Mouse (Mus musculus) kidney, postnatal 4 days (tissue): ENCODE data around the gene Hk2.

ENCODE experiments used
- DNase-seq, 2 experiments: peaks; one replicate each; pipeline ENCODE4 v3.0.0; 2021; ENCODE audit warnings: mixed read lengths in 2 of 2

Gene Hk2

DNA sequence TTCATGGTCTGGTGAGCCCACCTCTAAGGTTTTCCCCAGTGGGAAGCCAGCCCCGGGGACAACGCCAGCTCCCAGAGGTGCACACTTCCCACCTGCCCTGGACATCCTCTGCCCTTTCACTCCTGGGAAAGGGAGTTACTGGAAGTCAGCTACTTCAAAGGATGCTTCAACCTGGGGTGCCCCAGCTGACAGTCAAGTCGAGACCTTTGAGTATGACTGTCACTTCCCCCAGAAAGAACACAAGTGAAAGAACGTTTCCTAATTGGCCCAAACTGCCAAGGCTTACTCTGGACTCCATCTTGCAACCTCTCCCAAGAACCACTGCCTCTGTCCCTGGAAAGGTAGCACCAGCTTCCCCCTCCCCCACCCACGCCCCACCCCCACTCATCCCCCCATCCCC, 4.5 kb downstream of the Hk2 start:
- no peak for DNase-seq

DNA sequence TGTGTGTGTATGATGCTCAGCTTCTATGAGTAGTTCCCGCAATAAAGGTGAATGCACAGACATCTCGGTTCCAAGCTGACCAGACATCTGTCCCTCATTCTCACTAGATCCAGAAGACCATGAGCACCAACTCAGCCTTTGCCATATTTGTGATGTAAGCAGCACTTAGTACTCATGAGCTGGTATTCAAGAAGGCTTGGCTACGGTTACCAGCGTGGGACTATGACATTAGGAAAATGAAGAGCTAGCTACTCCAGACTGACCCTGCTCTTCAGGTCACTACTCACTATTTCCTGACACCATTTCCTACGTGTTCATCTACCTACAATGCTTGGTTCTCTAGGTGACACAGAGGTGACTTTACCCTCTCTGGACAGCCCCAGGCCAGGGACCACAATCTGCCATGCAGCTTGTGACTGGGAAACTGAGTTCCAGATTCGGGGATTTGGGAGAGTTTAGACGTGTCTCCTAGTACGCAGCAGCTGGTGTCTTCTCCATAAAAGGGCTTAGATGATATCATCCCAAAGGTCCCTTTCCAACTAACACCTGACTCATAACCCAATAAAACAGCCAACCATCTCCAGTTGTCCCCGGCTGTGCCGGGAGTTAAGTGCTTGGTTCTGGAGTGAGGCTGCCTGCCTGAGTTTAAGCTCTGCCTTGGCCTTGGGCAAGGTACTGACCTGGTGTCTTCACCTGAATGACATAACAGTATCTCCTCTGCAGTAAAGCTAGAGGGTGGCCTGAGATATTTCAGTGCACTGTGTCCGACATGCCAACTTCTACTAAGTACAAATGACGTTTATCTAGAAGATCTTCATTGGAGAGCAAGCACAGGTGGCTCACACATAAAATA, 6.3 kb downstream of the Hk2 start:
- DNase-seq = no peak

DNA sequence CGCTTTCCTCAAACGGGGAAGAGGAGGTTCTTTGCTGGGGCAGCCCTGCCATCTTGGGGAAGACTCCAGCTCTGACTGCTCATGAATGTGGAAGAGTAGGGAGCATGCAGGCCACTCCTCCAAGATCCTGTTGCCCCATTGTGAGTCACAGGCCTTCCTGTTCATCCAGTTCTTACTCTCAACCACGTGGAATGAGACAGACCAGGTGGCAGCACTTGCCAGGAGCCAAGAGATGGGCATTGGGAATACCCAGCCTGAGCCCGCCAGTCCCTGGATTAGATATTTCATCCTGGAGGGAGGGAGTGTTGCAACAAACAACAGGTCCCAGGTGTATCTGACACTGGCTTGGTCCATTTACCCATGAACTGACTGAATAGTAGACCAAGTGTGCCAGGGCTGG, 7.6 kb downstream of the Hk2 start:
- no peak for DNase-seq

DNA sequence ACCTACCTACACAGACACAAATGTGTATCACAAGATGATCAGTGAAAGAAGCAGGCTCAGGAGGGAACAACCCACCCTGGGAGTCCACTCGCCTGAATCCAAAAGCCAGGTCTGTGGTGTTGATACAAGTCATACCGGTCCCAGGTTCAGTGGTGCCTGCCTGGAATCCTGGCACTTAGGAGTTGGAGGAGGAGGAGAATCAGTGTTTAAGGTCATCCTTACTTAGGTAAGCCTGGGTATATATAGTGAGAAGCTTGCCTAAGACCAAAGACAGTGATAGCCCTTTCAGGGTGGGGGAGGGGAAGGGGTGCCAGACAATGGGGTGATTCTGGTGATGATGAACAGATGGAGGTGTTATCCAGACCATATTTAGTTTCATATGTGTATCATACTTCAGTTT, 9.0 kb downstream of the Hk2 start:
- DNase-seq = no peak

DNA sequence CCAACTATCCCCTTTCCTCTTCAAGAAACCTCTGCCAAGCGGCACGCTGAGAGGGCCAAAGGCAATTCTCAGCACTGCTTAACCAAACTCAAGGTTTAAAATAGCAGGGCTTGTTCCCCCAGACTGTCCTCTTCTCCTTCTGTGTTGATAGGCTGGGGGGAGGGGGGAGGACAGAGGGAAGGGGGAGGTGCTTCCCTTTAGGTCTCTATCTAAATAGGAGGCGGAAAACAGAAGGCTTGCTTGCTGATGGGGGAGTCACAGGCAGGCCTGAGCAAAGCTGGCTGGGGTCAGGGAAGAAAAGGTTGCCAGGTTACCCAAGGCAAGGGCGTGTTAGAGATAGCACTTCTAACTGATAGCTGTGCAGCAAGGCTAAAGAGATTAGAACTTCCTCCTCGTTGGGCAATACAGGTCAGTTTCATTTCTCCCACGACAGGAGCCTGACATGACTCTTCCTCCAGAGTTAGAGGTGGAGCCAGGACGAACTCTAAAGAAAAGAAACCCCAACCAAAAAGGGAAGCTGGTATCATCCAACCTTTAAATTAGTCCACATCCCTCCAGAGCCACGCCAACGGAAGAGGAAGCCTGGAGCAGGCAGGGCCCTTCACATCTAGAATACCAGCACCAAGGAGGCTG, 10.3 kb downstream of the Hk2 start:
- no peak for DNase-seq

DNA sequence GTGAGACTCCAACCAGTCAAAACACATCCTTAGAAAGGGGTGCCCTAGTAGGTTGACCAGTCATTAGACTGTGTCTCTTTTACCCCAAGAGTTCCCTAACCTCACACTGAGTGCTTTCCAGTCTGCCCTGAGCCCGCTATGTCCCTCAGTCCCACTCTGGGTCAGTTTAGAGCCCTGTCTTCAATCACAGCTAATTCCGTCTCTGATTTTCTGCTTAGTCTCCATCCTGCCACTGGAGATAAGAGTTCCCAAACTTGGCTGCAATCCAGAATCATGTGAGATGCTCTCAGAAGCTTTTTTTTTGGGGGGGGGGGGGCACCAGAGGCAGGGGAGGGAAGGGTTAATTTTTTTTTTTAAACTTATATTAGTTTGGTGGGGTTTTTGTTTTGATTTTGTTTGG, 11.5 kb downstream of the Hk2 start:
- DNase-seq = no peak

DNA sequence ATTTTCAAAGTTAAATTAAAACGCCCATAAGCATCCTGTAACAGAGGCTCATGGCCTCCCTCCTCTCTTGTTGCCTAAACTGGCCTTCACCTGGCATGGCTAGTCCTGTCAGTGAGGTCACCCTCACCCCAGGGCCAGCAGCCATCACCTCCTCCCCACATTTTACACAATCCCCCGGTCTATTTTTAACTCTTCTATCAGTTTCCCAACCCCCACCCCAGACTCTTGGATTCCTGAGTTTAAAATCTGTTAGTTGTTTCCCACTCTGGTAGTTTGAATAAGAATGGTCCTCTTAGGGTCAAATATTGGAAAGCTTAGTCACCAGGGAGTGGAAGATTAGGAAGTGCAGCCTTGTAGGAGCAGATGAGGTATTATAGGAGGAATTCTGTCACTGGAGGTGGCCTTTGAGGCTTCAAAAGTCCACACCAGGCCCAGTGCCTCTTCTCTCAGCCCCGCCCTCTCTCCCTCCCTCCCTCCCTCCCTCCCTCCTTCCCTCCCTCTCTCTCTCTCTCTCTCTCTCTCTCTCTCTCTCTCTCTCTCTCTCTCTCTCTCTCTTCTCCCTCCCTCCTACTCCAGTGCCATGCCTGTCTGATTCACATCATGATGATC, 13.4 kb downstream of the Hk2 start:
- no peak for DNase-seq

DNA sequence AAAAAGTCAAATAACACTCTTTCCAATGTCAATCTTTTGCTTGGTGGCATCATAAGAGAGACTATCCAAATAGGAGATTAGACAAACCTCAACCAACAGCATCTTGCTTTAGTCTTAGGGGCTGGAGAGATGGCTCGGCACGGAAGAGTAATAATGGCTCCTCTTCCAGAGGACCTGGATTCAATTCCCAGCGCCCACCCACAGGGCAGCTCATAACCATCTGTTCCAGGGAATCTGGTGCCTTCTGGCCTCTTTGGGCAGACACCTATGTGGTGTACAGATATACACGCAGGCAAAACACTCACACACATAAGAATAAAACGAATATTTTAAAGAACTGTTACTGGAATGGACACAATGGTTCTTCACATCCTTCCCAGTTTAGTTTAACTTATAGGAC, 15.0 kb downstream of the Hk2 start:
- DNase-seq = no peak

DNA sequence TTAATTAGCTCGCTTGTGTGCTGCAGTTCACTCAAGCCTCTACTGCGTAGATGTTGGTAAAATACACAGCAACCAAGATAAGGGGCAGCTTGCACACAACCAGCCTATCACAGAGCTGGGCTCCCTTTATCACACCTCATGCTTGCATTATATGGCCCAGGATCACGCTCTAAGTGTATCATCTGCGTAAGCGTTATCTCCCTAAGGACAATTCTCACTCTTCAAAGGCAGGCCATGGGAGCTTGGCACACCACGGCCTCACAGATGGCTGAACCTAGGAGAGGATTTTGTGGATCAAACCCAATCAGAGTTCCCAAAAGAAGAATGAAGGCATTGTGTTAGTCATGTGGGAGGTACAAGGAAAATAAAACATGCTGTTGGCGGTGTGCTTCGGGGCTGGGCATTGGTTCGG, 17.4 kb downstream of the Hk2 start:
- DNase-seq = no peak

DNA sequence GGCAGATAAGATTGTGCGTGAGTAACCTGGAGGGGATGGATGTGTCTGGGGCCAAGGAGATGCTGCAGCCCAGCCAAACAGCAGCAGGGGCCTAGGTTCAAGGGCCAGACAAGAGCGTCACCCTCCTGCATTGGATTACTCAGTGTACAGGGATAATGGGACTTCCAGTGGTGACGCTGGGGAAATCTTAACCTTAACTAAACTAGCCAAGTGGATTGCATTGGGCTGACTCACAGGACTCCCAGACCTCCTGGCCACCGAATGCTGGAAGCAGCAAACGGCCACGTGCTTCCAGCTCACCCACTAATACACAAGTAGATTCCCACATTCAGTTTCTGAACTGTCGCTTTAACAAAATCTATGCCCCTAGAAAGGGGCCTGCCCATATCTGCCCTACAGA, 18.0 kb downstream of the Hk2 start:
- no peak for DNase-seq

DNA sequence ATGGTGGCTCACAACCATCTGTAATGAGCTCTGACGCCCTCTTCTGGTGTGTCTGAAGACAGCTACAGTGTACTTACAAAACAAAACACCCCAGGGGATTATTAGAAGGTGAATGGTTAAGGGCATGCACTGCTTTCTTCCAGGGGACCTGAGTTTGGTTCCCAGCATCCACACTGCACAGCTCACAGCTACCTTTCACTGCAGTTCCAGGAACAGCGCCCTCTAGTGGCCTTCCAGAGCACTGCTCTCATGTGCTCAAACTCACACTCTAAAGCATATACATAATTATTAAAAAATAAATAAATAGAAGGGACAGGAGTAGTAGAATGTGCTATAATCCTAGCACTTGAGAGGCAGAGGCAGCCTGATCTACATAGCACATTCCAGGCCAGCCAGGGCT, 18.9 kb downstream of the Hk2 start:
- no peak for DNase-seq

DNA sequence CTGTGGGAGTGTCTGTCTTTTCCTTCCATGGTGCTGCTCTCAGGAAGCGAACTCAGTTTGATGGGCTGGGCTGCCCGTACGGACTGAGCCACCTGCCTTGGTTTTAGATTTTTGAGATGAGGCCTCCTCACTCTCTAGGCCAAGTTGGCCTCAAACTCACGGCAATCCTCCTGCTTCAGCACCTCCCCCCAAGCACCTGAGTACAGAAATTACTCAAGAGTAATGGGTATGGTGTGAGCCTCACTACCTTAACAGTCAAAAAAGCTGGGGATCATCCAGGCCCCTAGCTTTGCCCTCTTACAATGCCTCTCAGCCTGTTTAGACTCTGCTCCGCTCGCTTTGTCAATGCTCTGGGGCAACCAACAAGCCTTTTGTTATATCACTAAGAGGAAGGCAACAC, 19.5 kb downstream of the Hk2 start:
- DNase-seq = no peak

DNA sequence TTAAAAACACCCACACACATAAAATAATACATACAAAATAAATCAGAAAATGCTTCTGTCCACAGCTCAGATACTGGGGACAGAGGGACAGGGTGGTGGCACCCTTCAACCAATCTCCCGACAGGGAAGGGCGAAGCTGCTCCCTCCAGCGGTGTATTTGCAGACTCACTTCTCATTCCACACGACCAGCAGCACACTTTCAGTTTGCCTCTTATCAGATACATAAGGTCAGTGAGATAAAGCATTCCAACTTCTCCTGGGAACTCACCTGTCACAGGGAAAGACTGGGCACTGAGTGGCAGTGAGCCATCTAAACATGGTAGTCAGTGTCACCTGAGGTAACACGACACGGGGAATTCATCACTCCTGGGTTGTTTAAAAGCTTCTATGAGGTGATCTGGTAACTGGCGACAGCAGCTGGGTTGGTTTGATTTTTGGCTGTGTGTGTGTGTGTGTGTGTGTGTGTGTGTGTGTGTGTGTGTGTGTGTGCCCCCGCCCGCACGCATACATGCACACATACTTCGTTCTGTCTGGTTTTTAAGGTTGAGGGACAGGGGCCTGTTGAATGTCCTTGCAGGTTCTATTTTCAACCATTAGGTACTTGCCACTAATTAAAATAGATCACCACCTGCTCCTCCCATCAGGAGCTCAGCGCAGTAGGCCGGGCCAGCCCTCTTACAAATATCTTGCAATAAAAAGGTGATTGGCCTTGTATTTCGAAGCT, 20.5 kb downstream of the Hk2 start:
- DNase-seq = no peak

DNA sequence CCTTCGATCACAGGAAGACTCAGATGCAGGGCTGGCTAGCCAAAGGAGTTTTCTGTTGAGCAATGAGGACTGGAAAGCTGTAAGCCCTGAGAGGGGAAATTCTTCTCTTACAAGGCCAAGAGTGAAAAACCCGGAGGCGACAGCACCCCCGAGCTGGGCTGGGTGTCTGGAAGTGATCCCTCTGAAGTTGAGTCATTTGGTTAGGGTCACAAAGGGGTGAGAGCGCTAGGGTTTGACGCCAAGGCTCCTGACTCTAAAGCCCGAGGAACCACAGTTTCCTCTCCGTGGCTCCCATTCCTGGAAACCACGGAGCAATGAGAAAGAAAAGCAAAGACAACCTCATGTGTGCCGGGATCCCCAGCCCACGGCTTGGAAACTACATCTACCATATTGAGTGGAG, 21.2 kb downstream of the Hk2 start:
- DNase-seq = peak in 1 of 2 experiments; percentile 33

DNA sequence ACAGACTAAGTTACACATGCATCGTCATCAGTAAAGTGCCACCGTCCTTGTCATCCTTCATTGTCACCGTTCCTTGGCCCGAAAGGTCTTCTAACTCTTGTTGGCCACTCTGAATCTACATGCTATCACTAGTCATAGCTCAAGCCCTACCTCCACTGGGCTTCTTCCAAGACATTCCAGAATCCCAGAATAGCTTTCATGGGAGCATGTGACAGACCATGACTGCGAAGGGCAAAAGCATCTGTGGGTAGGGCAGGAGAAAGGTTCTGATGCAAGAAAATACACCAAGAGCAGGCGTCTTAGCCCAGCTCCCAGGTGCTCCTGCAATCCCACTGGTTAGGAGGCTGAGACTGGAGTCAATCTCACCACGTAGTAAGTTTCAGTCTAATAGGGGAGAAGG, 22.5 kb downstream of the Hk2 start:
- DNase-seq = no peak

DNA sequence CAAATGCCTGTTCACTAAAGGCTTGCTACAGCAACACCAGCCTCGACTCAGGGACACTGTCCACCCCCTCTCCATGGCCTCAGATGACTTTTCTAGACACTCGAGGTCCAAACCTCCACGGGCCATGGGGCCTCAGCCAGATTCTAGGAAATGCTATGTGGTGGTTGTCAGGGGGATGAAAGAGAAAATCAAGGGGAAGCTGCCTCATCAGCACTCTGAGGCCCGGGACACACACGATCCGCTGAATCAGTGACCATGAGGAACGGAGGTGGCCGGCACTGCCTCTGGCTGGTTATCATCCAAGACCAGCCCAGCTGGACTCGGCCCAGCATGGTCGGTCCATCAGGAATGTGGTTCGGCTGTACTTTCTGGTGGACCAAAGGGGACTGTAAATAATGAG, 23.2 kb downstream of the Hk2 start:
- peak; percentile 39 to 45 for DNase-seq

DNA sequence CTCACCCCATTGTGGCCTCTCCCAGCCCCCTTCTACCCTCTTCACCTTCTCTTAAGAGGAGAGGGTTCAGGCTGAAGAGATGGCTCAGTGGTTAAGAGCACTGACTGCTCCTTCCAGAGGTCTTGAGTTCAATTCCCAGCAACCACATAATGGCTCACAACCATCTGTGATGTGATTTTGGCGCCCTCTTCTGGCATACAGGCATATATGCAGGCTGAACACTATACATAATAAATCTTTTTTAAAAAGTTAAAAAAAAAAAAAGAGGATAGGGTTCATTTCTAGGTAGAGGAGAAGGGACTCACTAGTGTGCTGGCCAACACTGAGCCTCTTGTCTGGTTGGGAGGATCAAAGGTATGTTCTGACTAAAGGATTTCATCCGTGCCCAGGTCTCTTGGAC, 24.2 kb downstream of the Hk2 start:
- no peak for DNase-seq

DNA sequence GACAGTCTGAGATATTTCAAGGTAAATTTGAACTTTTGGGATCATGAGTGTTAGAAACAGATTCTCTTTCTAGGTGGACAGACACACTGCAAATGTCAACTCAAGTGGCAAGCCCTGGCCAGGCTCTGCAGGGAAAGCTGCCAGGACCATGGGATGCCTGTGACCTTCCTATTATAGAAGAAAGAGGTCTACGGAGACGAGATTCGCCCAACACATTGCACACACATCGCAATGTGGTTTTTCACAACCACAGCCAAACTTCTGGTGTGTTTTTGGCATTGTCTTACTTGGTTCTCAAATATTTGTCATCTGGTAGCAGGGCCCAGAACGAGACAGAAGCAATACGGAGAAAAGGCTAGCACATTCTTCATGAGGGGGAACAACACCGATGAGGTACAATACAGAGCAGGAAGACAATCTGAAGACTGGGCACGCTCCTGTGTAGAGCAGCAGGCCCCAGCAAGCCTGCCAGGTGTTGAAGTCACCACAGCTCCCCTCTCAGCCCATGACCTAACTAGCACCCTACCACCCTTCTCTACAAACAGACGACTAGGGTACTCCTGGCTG, 26.1 kb downstream of the Hk2 start:
- DNase-seq = no peak

DNA sequence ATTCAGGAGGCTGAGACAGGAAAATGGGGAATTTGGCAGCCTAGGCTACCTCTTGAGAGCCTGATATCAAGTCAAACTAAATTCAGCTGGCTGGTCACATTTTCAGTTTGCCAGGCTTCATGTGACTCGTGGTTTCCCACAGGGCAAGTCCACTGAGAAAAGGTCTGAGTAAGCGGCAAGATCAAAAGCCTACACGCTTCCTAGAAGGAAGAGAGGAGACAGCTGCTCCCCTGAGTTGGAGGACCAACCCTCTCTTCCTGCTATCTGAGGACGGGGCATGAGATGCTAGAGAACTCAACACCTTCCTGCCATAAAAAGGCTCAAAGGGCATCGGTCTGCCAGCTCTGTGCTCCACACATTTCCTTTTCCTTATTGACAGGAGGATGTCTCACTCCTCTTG, 27.2 kb downstream of the Hk2 start:
- no peak for DNase-seq

DNA sequence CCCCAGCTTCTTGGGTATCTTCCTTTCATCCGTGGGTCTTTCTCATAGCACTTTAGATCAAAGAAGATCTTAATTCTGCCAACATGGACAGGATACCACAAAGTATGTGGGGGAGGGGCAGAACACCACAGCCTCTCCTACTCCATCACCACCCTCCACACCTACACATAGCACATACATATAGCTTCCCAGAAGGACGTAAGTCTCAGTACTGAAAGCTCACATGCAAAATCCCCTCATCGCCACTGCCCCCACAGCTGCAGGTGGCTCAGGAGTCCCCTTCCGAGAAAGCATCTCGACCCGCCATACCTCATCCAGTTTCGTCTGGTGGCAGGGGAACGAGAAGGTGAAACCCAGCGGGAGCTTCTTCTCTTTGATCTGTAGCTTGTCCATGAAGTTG, 29.7 kb downstream of the Hk2 start:
- DNase-seq = no peak

DNA sequence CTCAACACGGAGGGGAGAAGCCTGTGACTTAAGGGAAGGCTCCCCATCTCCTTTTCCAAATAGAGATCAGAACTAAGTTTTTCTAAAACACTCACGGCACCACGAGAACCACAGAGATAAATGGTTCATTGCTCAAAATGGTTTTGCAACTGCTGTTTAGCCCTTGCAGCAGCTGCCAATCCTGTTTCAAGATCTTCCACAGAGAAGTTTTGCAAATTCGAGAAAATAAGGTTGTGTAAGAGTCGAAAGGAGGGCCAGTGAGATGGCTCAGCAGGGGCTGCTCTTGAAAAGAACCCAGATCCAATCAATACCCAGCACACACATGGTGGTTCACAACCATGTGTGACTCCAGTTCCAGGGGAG, 32.8 kb downstream of the Hk2 start:
- no peak for DNase-seq

DNA sequence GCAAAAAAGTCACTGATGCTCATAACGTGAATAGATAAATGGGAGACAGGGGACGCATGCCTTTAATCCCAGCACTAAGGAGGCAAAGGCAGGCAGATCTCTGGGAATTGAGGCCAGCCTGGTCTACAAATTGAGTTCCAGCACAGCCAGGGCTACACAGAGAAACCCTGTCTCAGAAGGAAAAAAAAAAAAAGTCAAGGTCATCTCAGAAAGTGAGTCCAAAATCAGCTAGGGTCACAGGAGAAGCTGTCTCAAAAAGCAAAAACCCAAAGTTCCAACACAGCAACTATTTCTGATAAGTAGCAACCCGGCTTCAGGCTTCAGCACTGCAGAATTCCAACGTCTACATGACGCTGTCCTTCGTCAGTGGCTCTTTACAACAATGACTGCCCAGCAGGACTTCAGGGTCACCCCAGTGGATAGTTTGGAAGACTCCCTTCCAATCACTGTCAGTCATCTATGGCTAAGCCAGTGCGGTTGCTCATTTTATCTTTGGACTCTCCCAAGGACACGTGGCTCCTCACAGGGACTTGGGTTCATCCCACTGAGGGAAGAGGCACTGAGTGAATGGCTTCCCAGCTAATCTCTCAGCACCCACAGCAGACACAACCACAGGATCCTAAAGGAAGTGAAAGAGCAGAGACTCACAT, 33.3 kb downstream of the Hk2 start:
- DNase-seq = no peak

DNA sequence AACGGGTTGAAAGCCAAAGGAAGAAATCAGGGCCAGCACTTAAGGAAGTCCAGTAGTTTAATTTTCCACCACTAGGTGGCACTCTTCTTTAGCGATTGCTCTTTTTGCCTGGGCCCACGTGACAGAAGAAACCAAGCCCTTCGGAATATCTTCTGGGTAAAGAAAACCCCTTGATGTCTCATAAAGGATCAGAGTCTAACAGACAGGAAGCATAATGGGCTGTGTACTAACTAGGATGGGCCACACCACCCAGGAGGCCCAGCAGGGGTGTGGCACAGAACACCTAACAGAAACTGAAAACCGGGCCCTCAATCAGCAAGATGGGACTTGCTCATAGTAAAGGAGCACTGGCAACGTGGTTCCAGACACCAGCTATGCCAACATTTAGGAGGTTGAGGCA, 34.0 kb downstream of the Hk2 start:
- peak; percentile 20 to 56 for DNase-seq
